Mouse (Mus musculus) adipocyte (in vitro differentiated cells): ENCODE measurements around the gene Zkscan14.
"Not testable (repeated sequence)": the region's sequence is repeated elsewhere in the genome, so short reads cannot be mapped to it uniquely, and the experiment has no call there.

Experiments used
- DNase-seq: peaks from one replicate; pipeline ENCODE4 v3.0.0-alpha.2; 2016; ENCODE audit warnings: low spot score

The Zkscan14 gene

DNA sequence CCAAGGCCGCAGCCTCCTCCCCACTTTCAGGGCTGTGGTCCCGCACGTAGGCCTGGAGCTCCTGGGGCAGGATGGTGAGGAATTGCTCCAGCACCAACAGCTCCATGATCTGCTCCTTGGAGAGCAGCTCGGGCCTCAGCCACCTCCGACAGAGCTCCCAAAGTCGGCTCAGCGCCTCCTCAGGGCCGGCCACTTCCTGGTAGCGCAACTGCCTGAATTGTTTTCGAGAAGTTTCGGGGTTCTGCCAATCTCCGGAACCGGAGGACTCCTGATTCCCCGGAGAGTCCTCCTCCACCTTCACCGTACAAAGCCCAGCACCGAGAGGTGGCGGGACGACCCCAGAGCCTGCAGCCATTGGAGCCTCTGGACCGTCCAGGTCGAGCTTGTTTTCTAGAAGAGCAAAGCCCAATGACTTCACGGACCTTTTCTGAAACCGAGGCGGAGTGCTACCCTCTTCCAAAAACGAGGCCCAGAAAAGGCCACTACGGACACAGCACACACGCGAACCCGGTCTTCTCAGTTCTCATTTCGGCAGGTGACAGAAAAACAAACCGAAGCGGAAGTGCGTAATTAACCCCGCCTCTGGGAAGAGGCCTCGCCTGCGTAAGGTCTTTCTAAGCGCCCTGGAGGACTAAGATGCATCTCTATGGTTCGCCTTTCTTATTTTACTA, at the start of gene Zkscan14:
TSS of gene Zkscan14 (minus strand) at position 548 of the 671 bp plus-strand sequence.
- DNase-seq, result peak; percentile 90

GRCm38 (mm10) chr5:145249520-145249919, 47.9 kb upstream of the Zkscan14 start:
- no peak for DNase-seq

GRCm38 (mm10) chr5:145234636-145235035, 33.0 kb upstream of the Zkscan14 start:
- DNase-seq, result peak; percentile 47

DNA sequence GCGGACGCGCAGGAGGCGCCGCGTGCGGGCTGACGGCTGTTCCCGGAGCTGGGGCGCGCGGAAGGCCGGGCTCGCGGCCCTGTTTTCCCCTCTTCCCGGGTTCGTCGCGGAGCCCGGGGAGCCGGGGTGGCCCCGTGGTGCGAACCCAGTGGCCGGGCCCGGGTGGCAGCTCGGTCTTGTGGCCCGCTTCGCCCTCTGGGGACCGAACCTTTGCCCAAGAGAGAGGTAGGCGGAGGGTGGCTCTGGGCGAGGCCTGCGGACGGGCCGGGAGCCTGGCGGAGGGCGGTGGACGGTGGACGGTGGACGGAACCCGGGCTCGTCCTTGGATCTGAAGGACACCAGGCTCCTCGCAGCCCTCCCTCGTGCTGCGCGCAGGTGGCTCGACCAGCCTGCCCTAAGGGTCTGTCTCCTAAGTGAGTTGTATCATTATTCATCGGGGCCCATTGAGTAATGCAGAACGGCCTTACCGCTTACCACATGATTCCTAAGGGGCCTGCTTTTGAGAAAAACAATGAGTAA, 30.3 kb upstream of the Zkscan14 start:
- peak; percentile 62 for DNase-seq

- DNase-seq, result peak; percentile 99
Observed at GRCm38 (mm10) chr5:145231367-145231871, 29.8 kb upstream of the Zkscan14 start, which contains the start of gene Zfp655. Gene Zfp655, plus strand, starts transcription at chr5:145231715.

DNA sequence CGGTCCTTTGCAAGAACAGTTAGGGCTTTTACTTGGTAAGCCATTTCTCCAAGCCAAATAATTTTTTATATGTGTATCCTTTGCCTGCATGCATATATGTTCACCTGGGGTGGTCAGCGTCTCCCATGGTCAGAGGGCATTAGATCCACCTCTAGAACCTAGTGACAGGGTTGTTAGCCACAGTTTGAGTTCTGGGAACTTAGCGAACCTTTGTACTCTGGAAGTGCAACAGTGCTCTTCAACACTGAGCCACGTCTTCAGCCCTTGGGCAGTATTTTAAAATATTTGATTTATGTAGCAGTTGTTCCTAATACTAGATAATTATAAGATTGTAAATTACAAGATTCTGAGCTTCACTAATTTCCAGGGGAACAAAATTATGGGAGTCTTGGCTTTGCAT, 29.0 kb upstream of the Zkscan14 start:
- no peak for DNase-seq

DNA sequence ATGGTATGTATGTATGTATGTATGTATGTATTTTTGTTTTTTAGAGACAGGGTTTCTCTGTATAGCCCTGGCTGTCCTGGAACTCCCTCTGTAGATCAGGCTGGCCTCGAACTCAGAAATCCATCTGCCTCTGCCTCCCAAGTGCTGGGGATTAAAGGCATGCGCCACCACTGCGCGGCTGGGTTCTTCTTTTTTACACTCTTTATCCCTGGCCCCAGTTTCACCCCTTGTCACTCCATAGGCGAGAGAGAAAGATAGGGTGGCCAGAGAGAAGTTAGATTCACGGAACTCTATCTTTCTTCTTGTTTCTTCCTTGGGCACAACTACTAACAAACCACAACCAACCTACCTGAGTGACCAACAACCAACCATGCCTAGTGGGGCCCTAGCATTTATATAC, 27.6 kb upstream of the Zkscan14 start:
- DNase-seq, result not testable (repeated sequence)

- no peak for DNase-seq
Observed at GRCm38 (mm10) chr5:145226453-145226852, 24.8 kb upstream of the Zkscan14 start.

DNA sequence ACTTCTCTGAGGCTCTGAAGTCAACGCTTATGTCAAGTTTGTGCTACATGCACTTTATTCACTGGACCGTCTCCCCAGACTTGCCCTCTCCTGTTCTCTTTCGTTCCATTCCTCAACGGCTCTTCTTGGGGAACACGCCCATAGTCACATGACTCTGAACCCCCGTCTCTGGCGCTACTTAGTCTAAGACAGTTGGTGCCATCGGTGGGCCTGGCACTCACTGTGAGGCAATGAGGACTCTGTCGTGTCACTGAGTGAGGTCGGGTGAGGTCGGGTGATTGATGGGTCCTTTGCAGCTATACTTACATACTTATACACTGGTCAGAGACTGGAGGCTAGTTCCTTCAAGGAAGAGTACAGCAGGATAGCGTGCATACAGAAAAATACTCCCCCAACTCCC, 21.7 kb upstream of the Zkscan14 start:
- DNase-seq, result no peak

- no peak for DNase-seq
Observed at GRCm38 (mm10) chr5:145222840-145223239, 21.2 kb upstream of the Zkscan14 start.

DNA sequence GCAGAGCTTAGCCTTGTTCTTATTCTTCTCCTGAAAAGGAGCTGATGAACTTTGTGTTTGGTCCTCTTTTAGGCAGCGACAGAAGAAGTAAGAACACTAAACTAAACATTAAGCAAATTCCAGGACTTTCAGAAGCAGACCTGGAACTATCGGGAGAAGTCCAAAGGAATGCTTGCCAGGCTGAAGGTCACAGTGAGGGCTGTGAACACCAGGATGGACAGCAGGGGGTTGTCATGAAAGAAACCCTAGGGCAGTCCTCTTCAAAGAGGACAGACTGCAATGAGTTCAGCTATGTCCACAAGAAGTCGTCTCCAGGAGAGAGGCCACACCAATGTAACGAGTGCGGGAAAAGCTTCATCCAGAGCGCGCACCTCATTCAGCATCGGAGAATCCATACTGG, 18.3 kb upstream of the Zkscan14 start:
- DNase-seq, result no peak

- DNase-seq, result no peak
Observed at GRCm38 (mm10) chr5:145218671-145219070, 17.0 kb upstream of the Zkscan14 start.

- DNase-seq, result no peak
Observed at GRCm38 (mm10) chr5:145218206-145218605, 16.5 kb upstream of the Zkscan14 start.

DNA sequence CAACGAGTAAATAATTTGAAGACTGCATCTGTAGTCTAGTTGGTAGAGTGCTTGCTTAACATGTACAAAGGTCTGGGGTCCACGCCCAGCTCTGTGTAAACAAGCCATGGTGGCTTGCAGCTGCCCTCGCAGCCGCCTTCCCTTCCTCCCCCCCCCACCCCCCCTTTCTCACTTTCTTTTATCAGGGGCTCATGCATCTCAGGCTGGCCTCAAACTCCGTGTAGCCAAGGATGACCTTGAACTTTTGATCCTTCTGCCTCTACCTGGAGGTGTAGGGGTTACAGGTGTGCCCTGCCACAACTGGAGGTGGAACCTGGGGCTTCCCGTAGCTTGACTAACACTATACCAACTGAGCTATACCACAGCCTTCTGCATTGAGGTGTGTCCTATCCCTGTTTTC, 16.1 kb upstream of the Zkscan14 start:
- DNase-seq, result no peak

DNA sequence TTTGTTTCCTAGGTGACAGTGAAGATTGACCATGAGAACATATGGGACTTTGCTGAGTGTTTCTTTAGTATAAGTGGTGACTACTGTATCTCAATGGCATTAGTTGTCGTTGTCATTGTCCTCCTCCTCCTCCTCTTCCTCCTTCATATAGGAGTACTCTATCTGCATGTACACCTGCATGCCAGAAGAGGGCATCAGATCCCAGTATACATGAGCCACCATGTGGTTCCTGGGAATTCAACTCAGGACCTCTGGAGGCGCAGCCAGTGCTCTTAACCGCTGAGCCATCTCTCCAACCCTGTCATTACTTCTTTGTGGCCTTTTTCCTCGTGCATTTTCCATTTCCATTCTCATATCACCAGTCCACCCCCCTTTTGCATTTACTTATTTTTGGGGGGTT, 13.0 kb upstream of the Zkscan14 start:
- no peak for DNase-seq

DNA sequence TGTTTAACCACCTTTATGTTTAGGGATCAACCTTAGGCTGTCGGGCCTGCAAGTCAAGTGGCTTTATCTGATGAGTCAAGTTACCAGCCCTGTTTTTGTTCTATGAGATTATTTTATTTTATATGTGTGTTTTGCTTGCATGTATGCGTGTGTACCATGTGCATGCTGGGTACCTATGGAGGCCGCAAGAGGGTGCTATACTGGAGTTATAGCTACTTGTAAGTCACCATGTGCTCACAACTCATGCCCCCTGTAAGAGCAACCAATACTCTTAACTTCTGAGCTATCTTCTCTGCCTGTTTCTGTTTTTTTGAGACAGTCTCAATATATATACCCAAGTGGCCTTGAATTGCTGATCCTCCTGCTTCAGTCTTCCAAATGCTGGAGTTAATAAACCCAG, 11.8 kb upstream of the Zkscan14 start:
- no peak for DNase-seq

DNA sequence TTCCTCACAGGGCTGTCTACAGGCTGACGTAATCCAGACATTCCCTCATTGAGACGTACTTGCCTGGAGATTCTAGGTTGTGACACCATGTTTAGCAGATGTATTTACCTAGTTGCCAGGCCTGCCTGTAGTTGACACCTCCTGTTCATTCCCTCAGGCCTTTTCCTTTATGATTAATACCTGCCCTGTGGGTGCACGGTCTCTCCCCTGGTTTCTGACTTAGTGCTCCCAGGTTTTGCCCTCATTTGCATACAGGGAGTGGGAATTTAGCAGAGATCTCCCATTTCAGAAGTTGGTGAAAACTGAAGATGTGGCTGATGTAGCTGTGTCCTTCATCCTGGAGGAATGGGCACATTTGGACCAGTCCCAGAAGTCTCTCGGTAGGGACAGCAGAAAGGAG, 10.5 kb upstream of the Zkscan14 start:
- no peak for DNase-seq

DNA sequence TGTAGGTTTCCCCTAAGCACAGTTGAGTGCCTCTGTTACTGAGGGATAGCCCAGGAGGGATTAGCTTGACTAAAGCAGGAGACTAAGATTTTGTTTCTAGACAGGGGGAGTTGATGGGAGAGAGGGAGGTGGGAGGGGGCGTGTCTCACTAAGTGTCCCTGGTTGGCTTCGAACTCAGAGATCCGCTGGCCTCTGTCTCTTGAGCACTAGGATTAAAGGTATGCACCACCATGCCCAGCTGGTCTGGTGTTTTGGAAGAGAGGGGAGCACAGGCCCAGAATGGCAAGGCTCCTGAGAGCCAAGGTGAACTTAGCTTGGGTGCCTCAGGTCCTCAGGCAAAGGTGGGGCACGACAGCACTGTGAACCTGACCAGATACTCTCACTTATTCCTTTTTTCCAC, 9.7 kb upstream of the Zkscan14 start:
- DNase-seq, result no peak

GRCm38 (mm10) chr5:145208391-145208790, 6.7 kb upstream of the Zkscan14 start:
- DNase-seq, result not testable (repeated sequence)

DNA sequence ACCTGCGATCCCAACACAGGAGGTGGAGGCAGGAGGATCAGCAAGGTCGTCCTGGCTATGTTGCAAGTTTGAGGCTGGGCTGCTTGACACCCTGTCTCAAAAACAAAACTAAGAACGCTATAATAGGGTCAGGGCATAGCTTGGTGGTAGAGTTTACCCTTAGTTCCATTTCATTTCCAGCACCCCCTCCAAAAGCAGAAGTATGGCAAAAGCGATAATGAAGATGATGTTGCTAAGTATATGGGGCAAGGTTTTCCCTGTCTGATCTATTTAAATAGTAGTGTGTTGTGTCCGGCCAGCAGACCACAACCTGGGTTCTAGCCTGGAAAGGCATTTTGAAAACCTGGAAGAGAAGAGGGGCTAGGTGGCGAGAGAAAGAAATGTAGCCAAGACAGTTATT, 6.3 kb upstream of the Zkscan14 start:
- no peak for DNase-seq

GRCm38 (mm10) chr5:145207385-145207784, 5.7 kb upstream of the Zkscan14 start:
- DNase-seq, result no peak

GRCm38 (mm10) chr5:145205041-145205440, 3.4 kb upstream of the Zkscan14 start:
- DNase-seq, result peak; percentile 38

- DNase-seq, result peak; percentile 99
Observed at GRCm38 (mm10) chr5:145203936-145204691, 2.4 kb upstream of the Zkscan14 start, which contains the start of gene Zkscan5. Gene Zkscan5, plus strand, starts transcription at chr5:145204562.
